Mouse (Mus musculus) C2C12 (cell line): ENCODE results near the gene Ctbp1.

Experiments
- CTCF ChIP-seq: IDR thresholded peaks from one replicate; pipeline ENCODE4 v1.5.1; 2011; ENCODE audit not compliant: control insufficient read depth, insufficient read depth, insufficient read length
- MYOD1 ChIP-seq: IDR thresholded peaks from one replicate; pipeline ENCODE4 v1.6.1; 2011; ENCODE audit warnings: low read depth; ENCODE audit not compliant: control insufficient read depth, insufficient read length

- TF ChIP-seq CTCF (no peak), MYOD1 (no peak)
Observed at GRCm38 (mm10) chr5:33228428-33228827, 46.4 kb downstream of the Ctbp1 start.
